27 mouse cellular contexts compared by ENCODE assay signal in genomic region chr4:155356354-155356753, GRCm38 (mm10). TPM values are rescaled to one million over a fixed set of nuclear protein-coding genes. Genes with fewer than 3 reads are reported as not detected.
DNase-seq lines count a peak whose midpoint lies in the region; ATAC-seq and TF ChIP-seq lines count a peak whose summit lies in the region.
"Had no signal": no experiment of that assay in that cellular context is flagged by ENCODE, and none has a peak within 500 bp of the region (broad histone marks: within the 10 kb centered on the region; RNA-seq: fewer than 3 reads in every experiment).

No protein-coding gene starts in this region.

- peak; percentile 93 for DNase-seq in kidney, adult 11 months
- DNase-seq in kidney, adult 8-10 months, result peak; percentile 87 to 92
- peak; percentile 83 for DNase-seq in kidney, postnatal 14 days
- DNase-seq in yolk sac, embryonic 10.5 days (ENCODE audit: low spot score), result peak; percentile 55
- DNase-seq in forebrain, postnatal 0 days, result no peak
- DNase-seq in spleen, postnatal 10 days (ENCODE audit: low spot score in 2 of 2), result no peak
- DNase-seq: adrenal gland, adult 8-10 months; adrenal gland, postnatal 36 days; B cell, adult 2 months; cerebellum, adult 8-10 months; cerebellum, postnatal 14 days; embryo, embryonic 11 days; gastrocnemius, postnatal 36 days; heart, adult 11 months; heart, postnatal 36 days had no signal

- H3K4me3 ChIP-seq in kidney, embryonic 15.5 days (replicated peaks), result no peak overlapping the region
- no peak overlapping the region for H3K4me3 ChIP-seq in forebrain, postnatal 0 days (ENCODE audit: low read depth, low read length)
- H3K4me3 ChIP-seq: embryonic facial prominence, embryonic 15.5 days; erythroblast, embryonic 14.5 days; forebrain, embryonic 10.5 days; heart, embryonic 13.5 days had no signal

- H3K27ac ChIP-seq in kidney, embryonic 15.5 days, result no peak overlapping the region
- no peak overlapping the region for H3K27ac ChIP-seq in forebrain, postnatal 0 days (ENCODE audit: low read depth, low read length)
- H3K27ac ChIP-seq: embryonic facial prominence, embryonic 15.5 days; forebrain, embryonic 10.5 days; heart, embryonic 13.5 days had no signal

- no peak for TF ChIP-seq CTCF in forebrain, postnatal 0 days (IDR thresholded peaks at IDR 0.05; ENCODE audit: low read depth)

- H3K36me3 ChIP-seq in kidney, embryonic 15.5 days, result no peaks in the 10 kb centered on the region
- H3K36me3 ChIP-seq in forebrain, postnatal 0 days (ENCODE audit: insufficient read depth), result no peaks in the 10 kb centered on the region
- H3K36me3 ChIP-seq: embryonic facial prominence, embryonic 15.5 days; G1E; heart, embryonic 13.5 days had no signal

- H3K4me2 ChIP-seq in kidney, embryonic 15.5 days, result no peak overlapping the region
- H3K4me2 ChIP-seq in forebrain, postnatal 0 days (ENCODE audit: low read depth), result no peak overlapping the region
- H3K4me2 ChIP-seq: embryonic facial prominence, embryonic 15.5 days; heart, embryonic 13.5 days had no signal

- ATAC-seq in kidney, embryonic 15.5 days (replicated peaks; ENCODE audit: low FRiP score), result no peak
- no peak for ATAC-seq in forebrain, postnatal 0 days
- ATAC-seq: CD4-positive, CD25-positive, alpha-beta regulatory T cell, adult 4 months; forebrain, embryonic 14.5 days had no signal

- no peaks in the 10 kb centered on the region for H3K9me3 ChIP-seq in kidney, embryonic 15.5 days (replicated peaks)
- H3K9me3 ChIP-seq in forebrain, postnatal 0 days (ENCODE audit: low read length), result no peaks in the 10 kb centered on the region
- H3K9me3 ChIP-seq: embryonic facial prominence, embryonic 15.5 days; forebrain, embryonic 10.5 days; heart, embryonic 13.5 days had no signal

- 79% methylated on average over 10 of the region's 10 CpGs for WGBS in kidney, embryonic 15.5 days
- 92% methylated on average over 10 of the region's 10 CpGs for WGBS in forebrain, postnatal 0 days

- H3K27me3 ChIP-seq in kidney, embryonic 15.5 days, result peaks cover 36% of the 10 kb centered on the region
- peaks cover 28% of the 10 kb centered on the region for H3K27me3 ChIP-seq in forebrain, postnatal 0 days (ENCODE audit: insufficient read depth, low read length)

- H3K4me1 ChIP-seq in kidney, embryonic 15.5 days, result peaks cover 16% of the 10 kb centered on the region
- no peaks in the 10 kb centered on the region for H3K4me1 ChIP-seq in forebrain, postnatal 0 days (ENCODE audit: insufficient read depth)
- H3K4me1 ChIP-seq: heart, embryonic 13.5 days had no signal

- H3K9ac ChIP-seq in kidney, embryonic 15.5 days, result no peak overlapping the region
- no peak overlapping the region for H3K9ac ChIP-seq in forebrain, postnatal 0 days
- H3K9ac ChIP-seq: embryonic facial prominence, embryonic 15.5 days; heart, embryonic 13.5 days had no signal

RNA-seq across cellular contexts. Expression of gene Prkcz, which starts 4.8 kb away (rescaled TPM):
- 14.2 and 16.6 TPM in 2 replicates for polyA plus RNA-seq in kidney, embryonic 15.5 days (2015; fragmentation: Nextera tagmentation; extraction: Ambion mirVana)
- total RNA-seq in forebrain, postnatal 0 days (2014; rRNA removed), result 92.5 and 108 TPM in 2 replicates
- polyA plus RNA-seq in forebrain, postnatal 0 days (2015; fragmentation: Nextera tagmentation; extraction: Ambion mirVana), result 98.9 and 103 TPM in 2 replicates
- total RNA-seq: common myeloid progenitor, adult 5-6 weeks had no signal
- polyA plus RNA-seq: G1E had no signal

RNA-seq across cellular contexts. Expression of gene Gabrd, which starts 41.6 kb away (rescaled TPM):
- polyA plus RNA-seq in kidney, embryonic 15.5 days (2015; fragmentation: Nextera tagmentation; extraction: Ambion mirVana), result not detected in 2 replicates
- 6.1 and 7.1 TPM in 2 replicates for total RNA-seq in forebrain, postnatal 0 days (2014; rRNA removed)
- polyA plus RNA-seq in forebrain, postnatal 0 days (2015; fragmentation: Nextera tagmentation; extraction: Ambion mirVana), result 3.8 and 5.1 TPM in 2 replicates
- total RNA-seq: G1E; heart, postnatal 36 days had no signal
- polyA plus RNA-seq: embryonic facial prominence, embryonic 11.5 days; erythroblast, embryonic 14.5 days; forebrain, embryonic 10.5 days; G1E; heart, embryonic 13.5 days; heart, postnatal 0 days; hindbrain, embryonic 11.5 days had no signal

RNA-seq across cellular contexts. Expression of gene Cfap74, which starts 52.6 kb away (rescaled TPM):
- polyA plus RNA-seq in kidney, embryonic 15.5 days (2015; fragmentation: Nextera tagmentation; extraction: Ambion mirVana), result 1.8 and 2.3 TPM in 2 replicates
- 7.2 and 10.8 TPM in 2 replicates for total RNA-seq in forebrain, postnatal 0 days (2014; rRNA removed)
- polyA plus RNA-seq in forebrain, postnatal 0 days (2015; fragmentation: Nextera tagmentation; extraction: Ambion mirVana), result 5.1 and 6.6 TPM in 2 replicates
- polyA plus RNA-seq: erythroblast, embryonic 14.5 days; G1E had no signal

Comparison
In these comparisons a context has a peak if more than half of its experiments do, and no peak if none do; other contexts are left out.
1. DNase-seq: peak in kidney, adult 11 months (single experiment), kidney, adult 8-10 months (2 of 2), kidney, postnatal 14 days (single experiment) and yolk sac, embryonic 10.5 days (single experiment); none in forebrain, postnatal 0 days (single experiment) and spleen, postnatal 10 days (0 of 2).